Mouse (Mus musculus) heart, embryonic 10.5 days (tissue): Measurements from ENCODE around the gene Slc18b1. TPM values are rescaled to one million over a fixed set of nuclear protein-coding genes. Genes with fewer than 3 reads are reported as not detected.
"Not testable (repeated sequence)": the region's sequence is repeated elsewhere in the genome, so short reads cannot be mapped to it uniquely, and the experiment has no call there.

Experiments
- DNase-seq: peaks from one replicate; pipeline ENCODE4 v3.0.0-alpha.2; 2017; ENCODE audit warnings: low spot score
- H3K27ac ChIP-seq: fragments of 300-500 bp; sonication (generic); 2 replicates; pipeline ENCODE4 v1.5.1; 2016; ENCODE audit warnings: mild to moderate bottlenecking
- H3K27me3 ChIP-seq: fragments of 300-500 bp; sonication (generic); 2 replicates; pipeline ENCODE4 v1.6.1; 2016; ENCODE audit warnings: mild to moderate bottlenecking; ENCODE audit not compliant: poor library complexity, insufficient read depth, severe bottlenecking
- H3K36me3 ChIP-seq: fragments of 300-500 bp; sonication (generic); 2 replicates; pipeline ENCODE4 v1.6.1; 2016; ENCODE audit warnings: mild to moderate bottlenecking, moderate library complexity
- H3K4me1 ChIP-seq: fragments of 300-500 bp; sonication (generic); 2 replicates; pipeline ENCODE4 v1.6.1; 2016; ENCODE audit warnings: mild to moderate bottlenecking
- H3K4me3 ChIP-seq: fragments of 300-500 bp; sonication (generic); 2 replicates; pipeline ENCODE4 v1.5.1; 2016; ENCODE audit warnings: mild to moderate bottlenecking, moderate library complexity
- H3K9me3 ChIP-seq: fragments of 300-500 bp; sonication (generic); 2 replicates; pipeline ENCODE4 v1.6.1; 2016; ENCODE audit warnings: mild to moderate bottlenecking, moderate library complexity
- WGBS: fragments of 180-500 bp; shearing (Covaris S2); methylation state at CpG from one replicate; pipeline ENCODE4 v1.1.7; 2016; 5-methylcytosine and 5-hydroxymethylcytosine counted together
- polyA plus RNA-seq: library from polyadenylated mRNA; unstranded; fragments of >200 nt; fragmentation: Nextera tagmentation; extraction: Ambion mirVana; gene quantifications from 2 replicates; pipeline ENCODE4 v1.2.1, GENCODE M21; 2016

The Slc18b1 gene
- polyA plus RNA-seq = 5.6 and 7.1 TPM in 2 replicates

GRCm38 (mm10) chr10:23796551-23797503 lies at the start of gene Slc18b1:
Gene Slc18b1, plus strand, starts transcription at chr10:23796986.
- H3K27ac ChIP-seq = peak within 1 kb of the TSS; percentile 90
- peaks cover 4% of the 10 kb centered on the region; the same call in 1 of the 2 replicates for H3K36me3 ChIP-seq
- WGBS = 6% methylated on average over 43 of the region's 43 CpGs

GRCm38 (mm10) chr10:23754166-23754565 lies 42.6 kb upstream of the Slc18b1 start:
- no peak overlapping the region for H3K27ac ChIP-seq
- no peaks in the 10 kb centered on the region for H3K36me3 ChIP-seq
- no peaks in the 10 kb centered on the region for H3K9me3 ChIP-seq
- 77% methylated on average over 7 of the region's 7 CpGs for WGBS
- H3K27me3 ChIP-seq = no peaks in the 10 kb centered on the region
- no peak overlapping the region for H3K4me3 ChIP-seq
- H3K4me1 ChIP-seq = no peaks in the 10 kb centered on the region
- DNase-seq = no peak

More at GRCm38 (mm10) chr10:23796551-23797503, at the start of gene Slc18b1:
- Histone ChIP-seq H3K9me3 (no peaks in the 10 kb centered on the region), H3K4me3 (peak within 1 kb of the TSS; percentile 77), H3K4me1 (no peaks in the 10 kb centered on the region), H3K27me3 (no peaks in the 10 kb centered on the region)
- DNase-seq = peak; percentile 78

- H3K4me1 ChIP-seq = no peaks in the 10 kb centered on the region
- H3K27ac ChIP-seq = no peak overlapping the region
- no peaks in the 10 kb centered on the region for H3K27me3 ChIP-seq
- 35% methylated on average over 5 of the region's 5 CpGs for WGBS
- no peak for DNase-seq
- no peaks in the 10 kb centered on the region for H3K9me3 ChIP-seq
- H3K4me3 ChIP-seq = no peak overlapping the region
- H3K36me3 ChIP-seq = no peaks in the 10 kb centered on the region
Measured at GRCm38 (mm10) chr10:23777288-23777945, 19.4 kb upstream of the Slc18b1 start.

GRCm38 (mm10) chr10:23780539-23781275 lies 16.1 kb upstream of the Slc18b1 start:
- H3K36me3 ChIP-seq = peaks cover 30% of the 10 kb centered on the region
- 81% methylated on average over 6 of the region's 6 CpGs for WGBS

GRCm38 (mm10) chr10:23781760-23782735 lies 14.7 kb upstream of the Slc18b1 start:
- no peak for DNase-seq
- H3K27ac ChIP-seq = no peak overlapping the region
- WGBS = 76% methylated on average over 11 of the region's 11 CpGs
- H3K36me3 ChIP-seq = peaks cover 38% of the 10 kb centered on the region
- no peak overlapping the region for H3K4me3 ChIP-seq
- H3K9me3 ChIP-seq = no peaks in the 10 kb centered on the region
- no peaks in the 10 kb centered on the region for H3K27me3 ChIP-seq
- no peaks in the 10 kb centered on the region; the same call in 1 of the 2 replicates for H3K4me1 ChIP-seq

More at GRCm38 (mm10) chr10:23780539-23781275, 16.1 kb upstream of the Slc18b1 start:
- H3K27me3 ChIP-seq = no peaks in the 10 kb centered on the region
- DNase-seq = no peak
- no peaks in the 10 kb centered on the region for H3K9me3 ChIP-seq
- no peaks in the 10 kb centered on the region; the same call in 1 of the 2 replicates for H3K4me1 ChIP-seq
- H3K4me3 ChIP-seq = no peak overlapping the region
- H3K27ac ChIP-seq = no peak overlapping the region

- Histone ChIP-seq H3K27me3 (no peaks in the 10 kb centered on the region), H3K4me3 (no peak overlapping the region), H3K36me3 (peaks cover 38% of the 10 kb centered on the region), H3K9me3 (no peaks in the 10 kb centered on the region), H3K4me1 (peaks cover under 1% of the 10 kb centered on the region; the same call in 1 of the 2 replicates), H3K27ac (no peak overlapping the region)
- no peak for DNase-seq
- 28% methylated on average over 2 of the region's 2 CpGs for WGBS
Measured at GRCm38 (mm10) chr10:23782855-23783492, 13.8 kb upstream of the Slc18b1 start.

- no peak for DNase-seq
- 24% methylated on average over 2 of the region's 2 CpGs for WGBS
- peaks cover 5% of the 10 kb centered on the region; the same call in 1 of the 2 replicates for H3K4me1 ChIP-seq
- no peak overlapping the region for H3K27ac ChIP-seq
- H3K4me3 ChIP-seq = no peak overlapping the region
- no peaks in the 10 kb centered on the region for H3K9me3 ChIP-seq
- peaks cover 38% of the 10 kb centered on the region for H3K36me3 ChIP-seq
- H3K27me3 ChIP-seq = no peaks in the 10 kb centered on the region
Measured at GRCm38 (mm10) chr10:23783493-23783884, 13.3 kb upstream of the Slc18b1 start.

GRCm38 (mm10) chr10:23784121-23784520 lies 12.7 kb upstream of the Slc18b1 start:
- peaks cover 38% of the 10 kb centered on the region for H3K36me3 ChIP-seq
- 54% methylated on average over 2 of the region's 2 CpGs for WGBS

GRCm38 (mm10) chr10:23785599-23785998 lies 11.2 kb upstream of the Slc18b1 start:
- H3K27ac ChIP-seq, H3K9me3 ChIP-seq, DNase-seq, H3K4me1 ChIP-seq, H3K27me3 ChIP-seq: not testable (repeated sequence)
- peak overlapping the region; percentile 89 for H3K4me3 ChIP-seq
- 40% methylated on average over 7 of the region's 7 CpGs for WGBS
- H3K36me3 ChIP-seq = peaks cover 38% of the 10 kb centered on the region

More at GRCm38 (mm10) chr10:23784121-23784520, 12.7 kb upstream of the Slc18b1 start:
- Histone ChIP-seq H3K4me3 (no peak overlapping the region), H3K4me1 (peaks cover 9% of the 10 kb centered on the region; the same call in 1 of the 2 replicates), H3K27ac (no peak overlapping the region), H3K9me3 (no peaks in the 10 kb centered on the region), H3K27me3 (no peaks in the 10 kb centered on the region)
- no peak for DNase-seq

GRCm38 (mm10) chr10:23786040-23786439 lies 10.7 kb upstream of the Slc18b1 start:
- DNase-seq = no peak
- Histone ChIP-seq H3K4me1 (peaks cover 9% of the 10 kb centered on the region; the same call in 1 of the 2 replicates), H3K9me3 (no peaks in the 10 kb centered on the region), H3K4me3 (peak overlapping the region; percentile 89), H3K27ac (peak overlapping the region; percentile 92), H3K27me3 (no peaks in the 10 kb centered on the region), H3K36me3 (peaks cover 38% of the 10 kb centered on the region)
- 2% methylated on average over 4 of the region's 4 CpGs for WGBS

GRCm38 (mm10) chr10:23786631-23787038 lies 10.2 kb upstream of the Slc18b1 start:
- Histone ChIP-seq H3K4me3 (peak overlapping the region; percentile 89), H3K27ac (peak overlapping the region; percentile 92), H3K36me3 (peaks cover 38% of the 10 kb centered on the region)
- H3K9me3 ChIP-seq, H3K27me3 ChIP-seq, H3K4me1 ChIP-seq, DNase-seq: not testable (repeated sequence)
- under 1% methylated on average over 23 of the region's 23 CpGs for WGBS
